Mouse (Mus musculus): ENCODE results near the gene BC048562.

GRCm38 (mm10) chr9:108480813-108481519, 44.7 kb downstream of the BC048562 start:
- TF ChIP-seq CTCF (IDR thresholded peaks at IDR 0.05; ENCODE audit: low read depth, low read length) (no peak), POLR2A (IDR thresholded peaks at IDR 0.05; ENCODE audit: borderline replicate concordance, low read depth, low read length) (no peak)

All from bone marrow macrophage, adult 2 months (primary cell).